Mouse (Mus musculus): Measurements from ENCODE around the gene Tnrc6a. TPM values are rescaled to one million over a fixed set of nuclear protein-coding genes. Genes with fewer than 3 reads are reported as not detected.
A peak's percentile ranks its signal among the peaks of the same experiment; 100 is the strongest.

The Tnrc6a gene
- polyA plus RNA-seq, 1 experiment from 2014 or later: 63.2 TPM

DNA sequence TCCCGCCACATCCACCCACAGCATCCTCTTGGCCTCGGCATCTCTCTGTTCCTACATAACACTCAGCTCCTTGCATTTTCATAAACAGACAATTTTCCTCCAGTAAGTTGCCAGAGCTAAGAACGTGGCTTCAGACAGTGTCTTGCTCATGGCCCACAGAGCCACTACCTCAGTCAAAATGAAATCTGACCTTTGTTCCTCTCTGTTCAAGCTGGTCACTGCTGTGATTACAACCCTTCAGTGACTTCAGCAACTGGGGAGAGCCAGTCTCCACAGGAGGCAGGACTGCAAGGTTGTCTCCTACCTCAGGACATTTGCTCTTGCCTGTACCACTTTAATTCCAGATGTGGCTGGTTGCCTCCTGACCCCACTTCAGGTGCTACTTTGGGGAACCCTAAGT, 75.5 kb downstream of the Tnrc6a start:
- WGBS: 88% methylated on average over 3 of the region's 3 CpGs
- Histone ChIP-seq H3K36me3 (peaks cover 18% of the 10 kb centered on the region), H3K27ac (no peak overlapping the region), H3K4me3 (no peak overlapping the region), H3K9me3 (no peaks in the 10 kb centered on the region), H3K27me3 (no peaks in the 10 kb centered on the region), H3K4me2 (no peak overlapping the region), H3K4me1 (replicated peaks) (no peaks in the 10 kb centered on the region), H3K9ac (no peak overlapping the region)
- ATAC-seq (ENCODE audit: low FRiP score): no peak

GRCm38 (mm10) chr7:123199656-123200206, 76.0 kb downstream of the Tnrc6a start:
- WGBS: 94% methylated on average over 15 of the region's 15 CpGs
- Histone ChIP-seq H3K4me2 (no peak overlapping the region), H3K9ac (no peak overlapping the region), H3K36me3 (peaks cover 12% of the 10 kb centered on the region), H3K4me3 (no peak overlapping the region), H3K27ac (no peak overlapping the region), H3K9me3 (no peaks in the 10 kb centered on the region), H3K4me1 (replicated peaks) (no peaks in the 10 kb centered on the region), H3K27me3 (no peaks in the 10 kb centered on the region)
- ATAC-seq (ENCODE audit: low FRiP score): no peak

DNA sequence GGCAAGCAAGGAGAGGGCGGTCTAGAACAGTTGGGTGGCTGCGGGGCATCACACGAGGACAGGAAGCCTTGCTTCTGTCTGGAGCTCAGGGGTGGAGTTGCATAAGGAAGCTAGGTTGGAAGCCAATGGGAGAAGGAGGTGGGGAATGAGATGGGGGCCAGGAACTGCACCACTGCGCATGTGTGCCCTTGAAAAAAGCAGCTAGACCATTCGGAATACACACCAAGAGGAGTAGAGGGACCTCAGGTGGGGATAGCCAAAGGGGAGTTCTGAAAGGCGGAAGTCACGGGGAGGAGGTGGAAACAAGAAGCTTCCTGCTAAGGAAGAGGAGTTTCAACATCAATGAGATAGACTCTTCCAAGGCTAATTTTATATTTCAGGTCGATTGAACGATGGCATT, 77.0 kb downstream of the Tnrc6a start:
- Histone ChIP-seq H3K4me1 (replicated peaks) (no peaks in the 10 kb centered on the region), H3K4me3 (no peak overlapping the region), H3K4me2 (no peak overlapping the region), H3K27me3 (no peaks in the 10 kb centered on the region), H3K9ac (no peak overlapping the region), H3K36me3 (peaks cover 3% of the 10 kb centered on the region; the same call in 1 of the 2 replicates), H3K9me3 (no peaks in the 10 kb centered on the region), H3K27ac (no peak overlapping the region)
- WGBS: 83% methylated on average over 9 of the region's 9 CpGs
- no peak for ATAC-seq (ENCODE audit: low FRiP score)

DNA sequence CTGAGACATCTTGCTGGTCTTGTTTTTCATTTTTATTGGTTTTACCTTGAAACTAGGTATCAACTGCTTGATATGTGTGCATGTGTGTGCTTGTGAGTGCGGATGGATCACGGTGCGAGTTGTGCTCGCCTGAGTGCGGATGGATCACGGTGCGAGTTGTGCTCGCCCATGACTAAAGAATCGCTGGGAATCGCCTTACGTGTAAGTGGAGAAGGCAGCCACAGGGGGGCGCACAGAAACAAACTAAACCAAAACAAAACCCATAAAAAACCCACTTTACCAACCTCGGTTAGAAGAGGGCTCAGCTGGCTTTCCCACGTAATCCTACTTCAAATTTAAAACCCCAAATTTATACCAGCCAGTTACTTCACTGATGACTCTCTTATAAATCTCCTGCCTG, 81.6 kb downstream of the Tnrc6a start:
- Histone ChIP-seq H3K36me3 (no peaks in the 10 kb centered on the region), H3K4me3 (no peak overlapping the region), H3K4me1 (replicated peaks) (no peaks in the 10 kb centered on the region), H3K4me2 (no peak overlapping the region), H3K9me3 (no peaks in the 10 kb centered on the region), H3K9ac (no peak overlapping the region), H3K27ac (no peak overlapping the region), H3K27me3 (no peaks in the 10 kb centered on the region)
- 28% methylated on average over 14 of the region's 14 CpGs for whole genome bisulfite sequencing
- ATAC-seq (ENCODE audit: low FRiP score): no peak

DNA sequence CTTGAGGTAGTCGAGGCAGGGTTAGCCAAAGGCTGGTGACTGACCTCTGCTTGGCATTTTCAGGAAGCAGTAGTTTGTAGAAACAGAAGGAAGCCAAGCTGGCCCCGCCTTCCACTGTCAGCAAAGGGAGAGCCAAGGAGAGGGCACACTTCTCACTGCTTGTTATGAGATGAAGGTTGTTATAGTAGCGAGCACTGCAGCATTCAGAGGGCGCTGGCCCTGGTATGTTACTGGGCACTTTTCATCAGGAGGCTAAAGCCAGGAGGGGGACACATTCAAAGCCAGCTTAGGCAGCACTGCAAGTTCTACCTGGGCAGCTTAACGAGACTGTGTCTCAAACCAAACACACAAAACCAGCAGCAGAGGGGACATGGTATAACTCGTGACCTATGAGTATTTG, 83.9 kb downstream of the Tnrc6a start:
- WGBS: 83% methylated on average over 6 of the region's 6 CpGs
- H3K4me2 ChIP-seq: no peak overlapping the region
- ATAC-seq (ENCODE audit: low FRiP score): no peak
- no peaks in the 10 kb centered on the region for H3K4me1 ChIP-seq (replicated peaks)
- H3K27ac ChIP-seq: no peak overlapping the region
- H3K27me3 ChIP-seq: no peaks in the 10 kb centered on the region
- no peak overlapping the region for H3K9ac ChIP-seq
- H3K36me3 ChIP-seq: no peaks in the 10 kb centered on the region
- no peak overlapping the region for H3K4me3 ChIP-seq
- no peaks in the 10 kb centered on the region for H3K9me3 ChIP-seq

DNA sequence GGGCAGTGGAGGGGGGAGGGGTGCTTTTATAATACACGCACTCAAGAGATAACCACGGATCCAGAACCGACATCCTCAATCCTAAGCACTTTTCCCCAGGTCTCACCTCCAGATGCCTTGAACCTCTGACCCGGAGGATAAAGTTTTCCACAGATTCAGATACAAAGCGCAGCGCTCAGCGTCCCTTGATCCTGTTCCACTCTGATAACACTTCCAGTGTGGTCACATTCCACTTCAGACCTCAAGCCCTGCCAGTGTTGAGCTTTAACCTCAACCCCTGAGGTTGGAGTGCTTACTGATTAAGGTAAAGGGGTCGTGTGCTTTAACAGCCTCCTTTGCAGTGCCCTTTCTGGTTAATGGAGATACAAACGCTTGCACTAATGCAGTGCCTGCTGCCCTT, 86.2 kb downstream of the Tnrc6a start:
- H3K27me3 ChIP-seq: no peaks in the 10 kb centered on the region
- H3K36me3 ChIP-seq: no peaks in the 10 kb centered on the region
- ATAC-seq (ENCODE audit: low FRiP score): no peak
- no peak overlapping the region for H3K27ac ChIP-seq
- H3K9me3 ChIP-seq: no peaks in the 10 kb centered on the region
- no peak overlapping the region for H3K4me2 ChIP-seq
- H3K4me1 ChIP-seq (replicated peaks): peaks cover 9% of the 10 kb centered on the region
- 79% methylated on average over 9 of the region's 9 CpGs for WGBS
- no peak overlapping the region for H3K4me3 ChIP-seq
- no peak overlapping the region for H3K9ac ChIP-seq

GRCm38 (mm10) chr7:123211461-123211860, 87.8 kb downstream of the Tnrc6a start:
- Histone ChIP-seq H3K4me3 (no peak overlapping the region), H3K36me3 (no peaks in the 10 kb centered on the region), H3K4me2 (no peak overlapping the region), H3K4me1 (replicated peaks) (peaks cover 9% of the 10 kb centered on the region), H3K27ac (no peak overlapping the region), H3K27me3 (no peaks in the 10 kb centered on the region), H3K9me3 (no peaks in the 10 kb centered on the region), H3K9ac (no peak overlapping the region)
- no peak for ATAC-seq (ENCODE audit: low FRiP score)
- 51% methylated on average over 5 of the region's 5 CpGs for WGBS

DNA sequence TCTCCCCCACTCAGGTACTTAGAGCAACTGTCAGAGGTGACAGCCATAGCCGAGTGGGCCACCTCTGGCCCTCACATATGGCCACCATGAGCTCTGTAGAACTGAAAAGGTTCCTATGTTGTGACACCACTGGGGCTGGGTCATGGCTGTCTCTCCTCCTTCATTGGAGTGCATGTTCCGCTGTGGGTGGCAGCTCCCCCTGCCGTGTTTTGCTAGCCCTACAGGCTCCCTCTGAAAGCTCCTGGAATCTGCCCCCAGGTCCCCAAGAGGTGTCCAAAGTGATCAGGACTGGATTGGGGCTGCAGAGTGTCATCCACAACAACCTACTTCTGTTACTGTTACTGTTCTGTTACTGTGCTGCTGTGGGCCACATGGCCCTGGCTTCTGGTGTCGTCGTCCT, 88.6 kb downstream of the Tnrc6a start:
- Histone ChIP-seq H3K36me3 (no peaks in the 10 kb centered on the region), H3K27ac (no peak overlapping the region), H3K9me3 (no peaks in the 10 kb centered on the region), H3K4me2 (no peak overlapping the region), H3K4me3 (no peak overlapping the region), H3K27me3 (no peaks in the 10 kb centered on the region), H3K9ac (no peak overlapping the region), H3K4me1 (replicated peaks) (peaks cover 9% of the 10 kb centered on the region)
- ATAC-seq (ENCODE audit: low FRiP score): no peak
- WGBS: 92% methylated on average over 5 of the region's 5 CpGs

- H3K27ac ChIP-seq: no peak within 1 kb of the TSS; the same call in 1 of the 2 replicates
- WGBS: 34% methylated on average over 8 of the region's 8 CpGs
- H3K4me3 ChIP-seq: no peak within 1 kb of the TSS
- no peaks in the 10 kb centered on the region for H3K36me3 ChIP-seq
- H3K4me1 ChIP-seq (replicated peaks): peaks cover 15% of the 10 kb centered on the region
- H3K27me3 ChIP-seq: no peaks in the 10 kb centered on the region
- ATAC-seq (ENCODE audit: low FRiP score): 0 out of 2 replicates have a peak, but pooled peaks have one; percentile 32
- H3K9me3 ChIP-seq: no peaks in the 10 kb centered on the region
- H3K4me2 ChIP-seq: no peak within 1 kb of the TSS
- H3K9ac ChIP-seq: peak within 1 kb of the TSS; percentile 29; the same call in 1 of the 2 replicates
These were observed 90.8 kb downstream of the Tnrc6a start, which contains the start of gene Slc5a11 for GRCm38 (mm10) chr7:123214365-123215075. TSS of gene Slc5a11 (plus strand) at chr7:123214780.

DNA sequence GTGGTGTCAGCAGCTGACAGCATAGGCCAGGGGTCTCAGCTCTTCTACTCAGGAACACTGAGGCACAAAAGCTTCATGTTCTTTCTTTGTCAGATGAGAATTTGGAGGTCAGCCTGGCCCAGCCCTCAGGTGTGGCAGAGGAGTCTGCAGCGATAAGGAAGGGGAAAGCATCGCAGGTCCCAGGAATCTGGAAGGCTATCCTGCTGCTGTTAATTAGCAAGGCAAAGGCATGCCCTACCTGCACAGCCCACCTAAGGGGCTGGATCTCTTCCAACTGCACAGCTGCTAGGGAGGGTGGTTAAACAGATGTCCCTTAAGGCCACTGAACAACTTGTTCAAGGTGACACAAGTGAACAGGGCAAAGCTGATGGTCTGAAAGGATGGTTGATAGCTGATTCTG, 91.5 kb downstream of the Tnrc6a start:
- WGBS: 80% methylated on average over 2 of the region's 2 CpGs
- H3K4me1 ChIP-seq (replicated peaks): peaks cover 18% of the 10 kb centered on the region
- no peak for ATAC-seq (ENCODE audit: low FRiP score)
- no peak overlapping the region for H3K9ac ChIP-seq
- no peaks in the 10 kb centered on the region for H3K36me3 ChIP-seq
- H3K27ac ChIP-seq: no peak overlapping the region
- H3K9me3 ChIP-seq: no peaks in the 10 kb centered on the region
- H3K4me2 ChIP-seq: no peak overlapping the region
- no peak overlapping the region for H3K4me3 ChIP-seq
- no peaks in the 10 kb centered on the region for H3K27me3 ChIP-seq

DNA sequence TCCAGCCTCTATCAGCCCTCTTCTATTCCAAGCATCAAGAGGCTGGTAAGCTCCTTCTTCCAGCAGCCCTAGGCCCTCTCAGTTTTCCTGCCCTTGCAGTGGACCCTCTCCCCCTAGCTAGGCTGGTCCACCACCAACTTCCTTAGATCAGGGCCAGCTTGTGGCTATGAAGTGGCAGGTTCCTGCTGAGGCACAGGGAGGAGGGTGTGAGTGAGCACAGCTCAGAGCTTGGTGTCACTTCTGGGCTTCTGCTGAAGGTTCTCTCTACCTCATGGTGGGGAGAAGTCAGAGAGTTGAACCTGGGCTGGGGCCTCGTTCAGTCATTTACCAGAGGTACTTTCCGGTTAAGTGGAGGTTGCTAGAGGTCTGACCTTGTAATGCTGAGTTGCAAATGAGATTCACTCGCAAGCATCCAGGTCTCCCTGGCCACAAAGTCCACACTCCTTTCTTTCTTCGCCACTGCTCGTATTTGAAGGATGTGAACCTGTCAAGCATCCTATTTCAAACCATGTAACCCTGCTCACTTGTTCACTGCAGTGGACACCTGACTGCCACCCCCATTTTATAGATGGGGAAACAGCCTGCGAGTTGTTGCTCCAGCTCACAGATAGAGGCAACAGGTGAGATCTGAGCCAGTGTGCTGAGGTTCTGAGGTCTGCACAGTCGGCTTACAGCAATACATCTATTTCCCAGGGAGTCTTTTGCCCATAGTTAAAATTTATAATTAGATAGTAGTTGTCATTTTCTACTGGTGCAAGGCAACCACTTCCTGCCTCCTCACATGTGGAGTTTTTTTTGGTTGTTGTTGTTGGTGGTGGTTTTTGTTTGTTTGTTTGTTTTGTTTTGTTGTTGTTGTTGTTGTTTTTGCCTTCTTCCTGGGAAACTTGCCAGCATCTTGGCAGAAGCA, 94.0 kb downstream of the Tnrc6a start:
- no peak overlapping the region for H3K4me2 ChIP-seq
- peaks cover 18% of the 10 kb centered on the region for H3K4me1 ChIP-seq (replicated peaks)
- H3K9ac ChIP-seq: no peak overlapping the region
- 67% methylated on average over 7 of the region's 7 CpGs for WGBS
- no peak for ATAC-seq (ENCODE audit: low FRiP score)
- no peak overlapping the region for H3K4me3 ChIP-seq
- no peaks in the 10 kb centered on the region for H3K36me3 ChIP-seq
- no peaks in the 10 kb centered on the region for H3K9me3 ChIP-seq
- no peak overlapping the region for H3K27ac ChIP-seq
- no peaks in the 10 kb centered on the region for H3K27me3 ChIP-seq

DNA sequence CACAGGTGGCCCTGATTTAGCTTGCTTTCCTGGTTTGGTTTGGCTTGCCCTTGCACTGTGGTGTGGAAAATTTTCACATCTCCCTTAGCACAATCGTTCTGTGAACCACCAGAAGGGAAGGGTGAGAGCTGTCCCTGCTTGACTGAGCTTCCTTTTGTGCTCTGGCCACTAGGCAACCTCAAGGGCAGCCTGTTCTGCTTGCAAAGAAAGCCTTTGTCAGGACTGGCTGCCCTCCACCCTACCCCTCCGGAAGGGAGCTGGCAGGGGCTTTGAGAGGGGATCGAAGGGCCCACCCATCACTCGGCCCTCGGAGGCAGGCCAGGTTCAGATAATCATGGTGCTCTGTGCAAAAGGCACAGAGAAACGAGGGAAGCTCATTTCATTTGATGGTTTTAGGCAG, 94.9 kb downstream of the Tnrc6a start:
- Histone ChIP-seq H3K4me1 (replicated peaks) (peaks cover 18% of the 10 kb centered on the region), H3K27me3 (no peaks in the 10 kb centered on the region), H3K4me3 (no peak overlapping the region), H3K9ac (no peak overlapping the region), H3K27ac (no peak overlapping the region), H3K36me3 (no peaks in the 10 kb centered on the region), H3K9me3 (no peaks in the 10 kb centered on the region), H3K4me2 (no peak overlapping the region)
- 14% methylated on average over 6 of the region's 6 CpGs for WGBS
- no peak for ATAC-seq (ENCODE audit: low FRiP score)

All from hindbrain, embryonic 13.5 days (tissue).